Mouse (Mus musculus): ENCODE results near the gene Gchfr.

GRCm38 (mm10) chr2:119136346-119136898, 31.2 kb upstream of the Gchfr start:
- TF ChIP-seq CTCF (IDR thresholded peaks at IDR 0.05; ENCODE audit: insufficient read depth, low read depth, low read length): no peak
- no peak for TF ChIP-seq POLR2A (IDR thresholded peaks at IDR 0.05; ENCODE audit: insufficient read depth, low read depth, low read length)

All from olfactory bulb, adult 2 months (tissue).